Mouse (Mus musculus) G1E (cell line): ENCODE measurements around the gene Camkk1. TPM values are rescaled to one million over a fixed set of nuclear protein-coding genes. Genes with fewer than 3 reads are reported as not detected.

Experiments
- ATAC-seq: 2 replicates; pipeline ENCODE4 v1.8.0; 2016; ENCODE audit warnings: mild to moderate bottlenecking; ENCODE audit not compliant: insufficient number of reproducible peaks, poor library complexity, low FRiP score, severe bottlenecking; ENCODE audit errors: extremely low read depth
- DNase-seq: peaks from one replicate; pipeline ENCODE4 v3.0.0; 2012; ENCODE audit warnings: low spot score
- H3K27me3 ChIP-seq: 2 replicates; pipeline ENCODE4 v1.6.1; 2012; ENCODE audit warnings: mild to moderate bottlenecking, low read length, inconsistent platforms; ENCODE audit not compliant: insufficient read depth
- H3K36me3 ChIP-seq: replicated peaks from 2 replicates; pipeline ENCODE3; 2012; ENCODE audit warnings: mild to moderate bottlenecking, inconsistent platforms
- H3K4me1 ChIP-seq: 2 replicates; pipeline ENCODE4 v1.6.1; 2012; ENCODE audit warnings: low read depth, low read length, inconsistent platforms, mixed read lengths; ENCODE audit not compliant: insufficient read depth
- H3K4me3 ChIP-seq: 2 replicates; pipeline ENCODE4 v1.5.1; 2012; ENCODE audit warnings: low read depth, mild to moderate bottlenecking, inconsistent platforms, low read length, moderate library complexity, mixed read lengths
- H3K9me3 ChIP-seq: replicated peaks from 2 replicates; pipeline ENCODE4 v1.6.1; 2012; ENCODE audit warnings: inconsistent platforms
- CTCF ChIP-seq: IDR thresholded peaks from 2 replicates; pipeline ENCODE4 v1.5.1; 2012; ENCODE audit warnings: low read depth, low read length, inconsistent platforms, mixed read lengths
- GATA1 ChIP-seq: IDR thresholded peaks from 2 replicates; pipeline ENCODE4 v1.6.1; 2012; ENCODE audit warnings: borderline replicate concordance, low read length, inconsistent platforms, mixed read lengths
- GATA2 ChIP-seq: IDR thresholded peaks from 2 replicates; pipeline ENCODE4 v1.6.1; 2012; ENCODE audit warnings: low read depth, low read length, inconsistent platforms, borderline replicate concordance
- POLR2AphosphoS5 ChIP-seq: IDR thresholded peaks from 2 replicates; pipeline ENCODE4 v1.6.1; 2012; ENCODE audit warnings: low read depth, low read length, inconsistent platforms; ENCODE audit not compliant: insufficient replicate concordance
- TAL1 ChIP-seq: conservative IDR thresholded peaks from 2 replicates; pipeline ENCODE4 v1.6.1; 2012; ENCODE audit warnings: low read depth, low read length, inconsistent platforms, mixed read lengths
- polyA plus RNA-seq: library from polyadenylated mRNA; stranded (reverse); fragments of >175 nt; gene quantifications from 2 replicates; pipeline ENCODE4 v1.2.3, GENCODE M21; 2012
- total RNA-seq, 2 experiments: library from RNA; stranded (forward) in 1 of 2; stranded (reverse) in 1 of 2; fragments of 200-1000 nt in 1 of 2; fragments of >200 nt in 1 of 2; fragmentation: Nextera tagmentation in 1 of 2; gene quantifications; 2 replicates each; pipeline ENCODE4 v1.2.3; 2014 to 2017

Camkk1 gene
- total and polyA plus RNA-seq, 3 experiments = 4.2 to 13.1 (median 9.9) TPM

GRCm38 (mm10) chr11:73023099-73023498 lies 4.3 kb downstream of the Camkk1 start:
- Histone ChIP-seq H3K4me1 (peaks cover 91% of the 10 kb centered on the region), H3K36me3 (peaks cover 28% of the 10 kb centered on the region), H3K9me3 (no peaks in the 10 kb centered on the region), H3K27me3 (peaks cover 41% of the 10 kb centered on the region), H3K4me3 (no peak overlapping the region)
- no peak for TF ChIP-seq POLR2AphosphoS5
- no peak for TF ChIP-seq GATA1
- no peak for TF ChIP-seq CTCF
- no peak for TF ChIP-seq TAL1
- no peak for TF ChIP-seq GATA2
- ATAC-seq (no peak), DNase-seq (no peak)

- ATAC-seq (no peak), DNase-seq (no peak)
- TF ChIP-seq GATA2 (no peak), GATA1 (no peak), POLR2AphosphoS5 (no peak), TAL1 (no peak), CTCF (no peak)
- Histone ChIP-seq H3K4me1 (peaks cover 85% of the 10 kb centered on the region), H3K36me3 (peaks cover 34% of the 10 kb centered on the region), H3K4me3 (peak overlapping the region; percentile 68; the same call in 1 of the 2 replicates), H3K9me3 (no peaks in the 10 kb centered on the region), H3K27me3 (peaks cover 35% of the 10 kb centered on the region)
Observed at GRCm38 (mm10) chr11:73023827-73024226, 5.0 kb downstream of the Camkk1 start.

- TF ChIP-seq CTCF = no peak
- no peak for TF ChIP-seq POLR2AphosphoS5
- no peak for TF ChIP-seq GATA1
- TF ChIP-seq GATA2 = no peak
- TF ChIP-seq TAL1 = no peak
- ATAC-seq (peak; percentile 95), DNase-seq (peak; percentile 76)
- Histone ChIP-seq H3K27me3 (peaks cover 30% of the 10 kb centered on the region), H3K9me3 (no peaks in the 10 kb centered on the region), H3K4me3 (peak overlapping the region; percentile 68), H3K36me3 (peaks cover 39% of the 10 kb centered on the region), H3K4me1 (peaks cover 79% of the 10 kb centered on the region)
Observed at GRCm38 (mm10) chr11:73024236-73024904, 5.6 kb downstream of the Camkk1 start.

- no peak for ATAC-seq
- TF ChIP-seq GATA1 (no peak), TAL1 (no peak), CTCF (no peak), GATA2 (no peak), POLR2AphosphoS5 (no peak)
- H3K4me1 ChIP-seq = peaks cover 69% of the 10 kb centered on the region
- peaks cover 7% of the 10 kb centered on the region for H3K27me3 ChIP-seq
- peaks cover 60% of the 10 kb centered on the region for H3K36me3 ChIP-seq
- H3K4me3 ChIP-seq = peak overlapping the region; percentile 55; the same call in 1 of the 2 replicates
- H3K9me3 ChIP-seq = no peaks in the 10 kb centered on the region
- DNase-seq = no peak
Observed at GRCm38 (mm10) chr11:73026961-73027360, 8.2 kb downstream of the Camkk1 start.

GRCm38 (mm10) chr11:73030821-73031498 lies 12.2 kb downstream of the Camkk1 start:
- peak; percentile 83 for ATAC-seq
- peaks cover 32% of the 10 kb centered on the region for H3K4me1 ChIP-seq
- H3K27me3 ChIP-seq = no peaks in the 10 kb centered on the region
- TF ChIP-seq POLR2AphosphoS5 = no peak
- TF ChIP-seq GATA2 = no peak
- TF ChIP-seq CTCF = no peak
- no peak for TF ChIP-seq GATA1
- TF ChIP-seq TAL1 = no peak
- peak; percentile 74 for DNase-seq
- H3K36me3 ChIP-seq = peaks cover 87% of the 10 kb centered on the region
- peak overlapping the region; percentile 36; the same call in 1 of the 2 replicates for H3K4me3 ChIP-seq
- H3K9me3 ChIP-seq = no peaks in the 10 kb centered on the region

- Histone ChIP-seq H3K36me3 (peaks cover 87% of the 10 kb centered on the region), H3K4me1 (peaks cover 26% of the 10 kb centered on the region), H3K27me3 (no peaks in the 10 kb centered on the region), H3K9me3 (no peaks in the 10 kb centered on the region), H3K4me3 (no peak overlapping the region)
- DNase-seq (no peak), ATAC-seq (no peak)
- no peak for TF ChIP-seq POLR2AphosphoS5
- no peak for TF ChIP-seq CTCF
- no peak for TF ChIP-seq TAL1
- TF ChIP-seq GATA2 = no peak
- no peak for TF ChIP-seq GATA1
Observed at GRCm38 (mm10) chr11:73031536-73031935, 12.7 kb downstream of the Camkk1 start.

GRCm38 (mm10) chr11:73036077-73036476 lies 17.3 kb downstream of the Camkk1 start:
- no peak for ATAC-seq
- Histone ChIP-seq H3K4me1 (peaks cover 4% of the 10 kb centered on the region), H3K9me3 (no peaks in the 10 kb centered on the region), H3K4me3 (no peak overlapping the region), H3K27me3 (no peaks in the 10 kb centered on the region), H3K36me3 (peaks cover 92% of the 10 kb centered on the region)
- TF ChIP-seq GATA1 (no peak), TAL1 (no peak), GATA2 (no peak), POLR2AphosphoS5 (no peak), CTCF (no peak)
- no peak for DNase-seq
